Comparison of ENCODE assay signal across 13 mouse cellular contexts in the genomic region with DNA sequence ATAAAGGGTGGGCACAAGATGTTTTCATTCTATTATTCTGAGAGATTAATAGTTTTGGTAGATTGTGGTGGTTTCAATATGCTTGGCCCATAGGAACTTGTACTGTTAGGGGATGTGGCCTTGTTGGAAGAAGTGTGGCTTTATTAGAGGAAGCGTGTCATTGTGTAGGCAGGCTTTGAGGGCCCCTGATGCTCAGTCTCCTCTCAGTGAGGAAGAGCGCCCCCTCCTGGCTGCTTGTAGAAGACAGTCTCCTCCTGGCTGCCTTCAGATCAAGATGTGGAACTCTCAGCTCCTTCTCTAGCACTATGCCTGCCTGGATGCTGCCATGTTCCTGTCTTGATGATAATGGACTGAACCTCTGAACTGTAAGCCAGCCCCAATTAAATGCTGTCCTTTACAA. TPM values are rescaled to one million over a fixed set of nuclear protein-coding genes. Genes with fewer than 3 reads are reported as not detected.
DNase-seq lines count a peak whose midpoint lies in the region; ATAC-seq and TF ChIP-seq lines count a peak whose summit lies in the region.
"Had no signal": no experiment of that assay in that cellular context is flagged by ENCODE, and none has a peak within 500 bp of the region (broad histone marks: within the 10 kb centered on the region; RNA-seq: fewer than 3 reads in every experiment).

No protein-coding gene starts in this region.

- no peak for TF ChIP-seq EP300 in liver, postnatal 0 days (IDR thresholded peaks at IDR 0.05; ENCODE audit: low read depth)

- no peak overlapping the region for H3K9ac ChIP-seq in liver, postnatal 0 days (replicated peaks)
- no peak overlapping the region for H3K9ac ChIP-seq in midbrain, embryonic 14.5 days (replicated peaks; ENCODE audit: low read length)
- H3K9ac ChIP-seq: heart, embryonic 15.5 days; midbrain, embryonic 13.5 days had no signal

- DNase-seq in left cerebral cortex, adult 2 months (ENCODE audit: extremely low spot score in 1 of 2, low spot score in 2 of 2): no peak
- DNase-seq in left cerebral cortex, postnatal 25 days (ENCODE audit: low spot score in 2 of 2): no peak
- peak; percentile 11 for DNase-seq in CD4-positive helper T cell, adult 2 months (ENCODE audit: low read depth, low spot score)
- peak; percentile 61 for DNase-seq in NIH3T3 (ENCODE audit: low read depth)
- no peak for DNase-seq in liver, postnatal 0 days
- DNase-seq in heart, postnatal 10 days: no peak
- no peak for DNase-seq in midbrain, embryonic 14.5 days
- DNase-seq: kidney, adult 18-20 months had no signal

- no peaks in the 10 kb centered on the region for H3K36me3 ChIP-seq in liver, postnatal 0 days (replicated peaks; ENCODE audit: insufficient read depth, low read length)
- no peaks in the 10 kb centered on the region for H3K36me3 ChIP-seq in midbrain, embryonic 14.5 days (ENCODE audit: control insufficient read depth, insufficient read depth, low read length)
- H3K36me3 ChIP-seq: heart, embryonic 15.5 days; midbrain, embryonic 13.5 days had no signal

- no peaks in the 10 kb centered on the region for H3K27me3 ChIP-seq in liver, postnatal 0 days (ENCODE audit: insufficient read depth, low read length)
- H3K27me3 ChIP-seq in midbrain, embryonic 14.5 days (ENCODE audit: control insufficient read depth, insufficient read depth, low read length): no peaks in the 10 kb centered on the region
- H3K27me3 ChIP-seq: heart, embryonic 15.5 days; midbrain, embryonic 13.5 days had no signal

- H3K4me3 ChIP-seq in left cerebral cortex, adult 2 months: no peak overlapping the region
- no peak overlapping the region for H3K4me3 ChIP-seq in liver, postnatal 0 days (ENCODE audit: low read depth, low read length)
- H3K4me3 ChIP-seq in midbrain, embryonic 14.5 days (replicated peaks; ENCODE audit: low read depth, low read length): no peak overlapping the region
- H3K4me3 ChIP-seq: heart, embryonic 15.5 days; midbrain, embryonic 13.5 days had no signal

- H3K9me3 ChIP-seq in liver, postnatal 0 days (ENCODE audit: low read length): no peaks in the 10 kb centered on the region
- no peaks in the 10 kb centered on the region for H3K9me3 ChIP-seq in midbrain, embryonic 14.5 days (ENCODE audit: control insufficient read depth, low read length)
- H3K9me3 ChIP-seq: heart, embryonic 15.5 days; midbrain, embryonic 13.5 days had no signal

- no peak overlapping the region for H3K4me2 ChIP-seq in liver, postnatal 0 days (ENCODE audit: low read depth, low read length)
- H3K4me2 ChIP-seq in midbrain, embryonic 14.5 days (ENCODE audit: low read length): no peak overlapping the region
- H3K4me2 ChIP-seq: heart, embryonic 15.5 days; midbrain, embryonic 13.5 days had no signal

- intact Hi-C loops in left cerebral cortex, adult 2 months (cut with DNase I): loop anchor here (5.0 kb wide), 1 partner anchor 95 kb away; the partner anchor contains the start of gene Fam199x
- intact Hi-C loops in left cerebral cortex, postnatal 25 days (cut with DNase I): loop anchor here (5.0 kb wide), 1 partner anchor 95 kb away; the partner anchor contains the start of gene Fam199x
- intact Hi-C loops in heart, postnatal 10 days (cut with DNase I): loop anchor here (5.0 kb wide), 1 partner anchor 95 kb away; the partner anchor contains the start of gene Fam199x

- peak; percentile 35 for TF ChIP-seq CTCF in left cerebral cortex, adult 2 months (IDR thresholded peaks at IDR 0.05)
- peak; percentile 51 for TF ChIP-seq CTCF in liver, postnatal 0 days (IDR thresholded peaks at IDR 0.05; ENCODE audit: low read depth)

- WGBS in liver, postnatal 0 days (ENCODE audit: insufficient replicate concordance): 26% methylated on average over 2 of the region's 2 CpGs
- 28% methylated on average over 2 of the region's 2 CpGs for WGBS in midbrain, embryonic 14.5 days

- H3K4me1 ChIP-seq in liver, postnatal 0 days (ENCODE audit: insufficient read depth): no peaks in the 10 kb centered on the region
- H3K4me1 ChIP-seq in midbrain, embryonic 14.5 days (ENCODE audit: control insufficient read depth, insufficient read depth, low read length): no peaks in the 10 kb centered on the region
- H3K4me1 ChIP-seq: heart, embryonic 15.5 days; midbrain, embryonic 13.5 days had no signal

- no peak overlapping the region for H3K27ac ChIP-seq in left cerebral cortex, adult 2 months
- no peak overlapping the region for H3K27ac ChIP-seq in liver, postnatal 0 days (ENCODE audit: low read depth)
- no peak overlapping the region for H3K27ac ChIP-seq in midbrain, embryonic 14.5 days (replicated peaks; ENCODE audit: low read depth, low read length)
- H3K27ac ChIP-seq: heart, embryonic 15.5 days; midbrain, embryonic 13.5 days had no signal

- ATAC-seq in liver, postnatal 0 days: no peak
- ATAC-seq in midbrain, embryonic 14.5 days (ENCODE audit: low FRiP score, low TSS enrichment): no peak
- ATAC-seq: midbrain, embryonic 13.5 days had no signal

RNA-seq across cellular contexts. Expression of gene Esx1, which starts 20.7 kb away (rescaled TPM):
- total RNA-seq in left cerebral cortex, adult 2 months (2021): not detected
- not detected for total RNA-seq in left cerebral cortex, postnatal 25 days (2021)
- polyA plus RNA-seq in liver, postnatal 0 days (2015; fragmentation: Nextera tagmentation; extraction: Ambion mirVana): not detected in 2 replicates
- not detected for total RNA-seq in heart, postnatal 10 days (2021)
- polyA plus RNA-seq in midbrain, embryonic 14.5 days (2014; fragmentation: Nextera tagmentation; extraction: Ambion mirVana): not detected in 2 replicates
- total RNA-seq: left cerebral cortex, adult 18-20 months had no signal
- polyA plus RNA-seq: embryonic facial prominence, embryonic 14.5 days; heart, embryonic 15.5 days; liver, embryonic 16.5 days; midbrain, embryonic 13.5 days had no signal

Comparison
In these comparisons a context has a peak if more than half of its experiments do, and no peak if none do; other contexts are left out.
1. DNase-seq: peak in CD4-positive helper T cell, adult 2 months (single experiment) and NIH3T3 (single experiment); none in left cerebral cortex, adult 2 months (0 of 2), left cerebral cortex, postnatal 25 days (0 of 2), liver, postnatal 0 days (single experiment), heart, postnatal 10 days (0 of 2) and midbrain, embryonic 14.5 days (single experiment).